Mouse (Mus musculus) inflammation-experienced regulatory T-cells, adult 6 months (primary cell): ENCODE measurements around the gene Phactr2. TPM values are rescaled to one million over a fixed set of nuclear protein-coding genes. Genes with fewer than 3 reads are reported as not detected.
A peak's percentile ranks its signal among the peaks of the same experiment; 100 is the strongest.

ENCODE experiments used
- ATAC-seq: one replicate; pipeline ENCODE4 v1.8.0; 2017
- polyA plus RNA-seq, 3 experiments: library from polyadenylated mRNA; unstranded; fragments of 100-300 nt; shearing (Covaris generic); gene quantifications; one replicate each; pipeline ENCODE4 v1.2.1; 2017

The Phactr2 gene
- polyA plus RNA-seq, 3 experiments from 2014 or later: 3.6 to 4.7 (median 3.9) TPM

- ATAC-seq: no peak
Measured at GRCm38 (mm10) chr10:13323806-13324411, 150.3 kb downstream of the Phactr2 start.

DNA sequence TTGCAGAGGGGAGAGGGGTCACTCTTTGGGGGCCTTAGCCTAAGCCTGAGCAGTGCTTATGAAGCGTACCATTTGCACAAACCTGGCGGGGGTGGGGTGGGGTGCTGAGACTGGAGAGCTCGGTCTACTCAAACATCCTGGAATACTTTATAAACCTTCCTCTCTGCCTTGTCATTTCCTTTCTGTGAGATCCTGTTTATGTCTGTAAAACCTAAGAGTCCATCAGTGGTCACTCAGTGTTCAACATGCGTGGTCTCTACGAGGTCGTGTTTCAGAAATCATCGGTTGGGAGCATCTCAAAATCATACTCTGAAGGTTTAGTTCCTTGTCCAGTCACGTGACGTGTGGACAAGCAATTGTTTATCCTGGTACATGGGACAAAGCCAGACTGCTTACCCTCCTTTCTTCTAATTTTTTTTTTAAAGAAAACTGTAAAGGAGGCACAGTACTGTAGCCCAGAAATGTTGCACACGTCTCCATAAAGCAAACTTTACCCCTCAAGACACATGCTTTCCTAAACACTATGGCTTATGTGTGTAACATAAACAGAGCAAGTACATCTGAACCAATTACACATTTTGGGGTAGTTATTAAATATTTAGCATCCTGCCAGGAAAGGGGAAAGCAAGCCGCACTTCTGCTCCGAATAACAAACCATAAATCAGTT is 150.9 kb downstream of the Phactr2 start:
- no peak for ATAC-seq

GRCm38 (mm10) chr10:13314999-13315398 is 159.2 kb downstream of the Phactr2 start:
- no peak for ATAC-seq

DNA sequence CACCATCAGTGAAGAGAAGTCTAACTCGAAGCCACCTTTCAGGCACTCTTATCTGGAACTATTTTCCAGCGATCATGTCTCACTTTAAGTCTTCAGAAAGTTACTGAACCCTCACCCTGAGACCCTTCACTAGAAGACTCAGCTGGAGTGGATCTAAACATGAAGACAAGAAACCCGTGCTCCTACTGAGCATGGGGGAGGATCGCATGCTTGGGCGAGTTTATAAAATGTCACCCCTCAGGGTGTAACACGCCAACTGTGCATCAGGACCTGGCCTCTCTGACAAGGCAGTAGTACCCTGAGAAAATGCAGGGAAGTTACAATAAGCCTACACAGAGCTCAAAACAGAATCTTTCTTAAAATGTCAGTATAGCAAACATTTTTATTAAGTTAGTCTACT is 161.6 kb downstream of the Phactr2 start:
- no peak for ATAC-seq

DNA sequence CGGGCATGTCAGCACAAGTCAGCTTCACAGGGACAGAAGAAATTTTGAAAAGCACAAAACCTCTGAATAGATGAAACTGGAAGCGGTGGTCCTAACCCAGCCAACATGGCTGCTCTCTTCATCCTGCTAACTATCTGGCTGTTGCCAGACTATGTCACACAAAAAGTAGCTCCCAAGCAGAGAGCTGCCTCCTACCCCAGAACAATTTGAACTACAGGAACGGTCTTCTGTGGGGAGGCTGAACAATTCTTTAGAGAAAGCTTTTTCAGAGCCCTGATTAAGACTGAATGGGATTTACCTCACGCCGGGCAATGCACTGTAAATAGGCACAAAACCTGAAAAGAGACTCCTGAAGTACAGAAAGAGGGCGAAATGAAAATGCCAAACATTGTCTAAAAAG is 162.6 kb downstream of the Phactr2 start:
- no peak for ATAC-seq

- no peak for ATAC-seq
Measured at GRCm38 (mm10) chr10:13310075-13310474, 164.1 kb downstream of the Phactr2 start.

GRCm38 (mm10) chr10:13304641-13305241 is 169.5 kb downstream of the Phactr2 start:
- ATAC-seq: peak; percentile 82

DNA sequence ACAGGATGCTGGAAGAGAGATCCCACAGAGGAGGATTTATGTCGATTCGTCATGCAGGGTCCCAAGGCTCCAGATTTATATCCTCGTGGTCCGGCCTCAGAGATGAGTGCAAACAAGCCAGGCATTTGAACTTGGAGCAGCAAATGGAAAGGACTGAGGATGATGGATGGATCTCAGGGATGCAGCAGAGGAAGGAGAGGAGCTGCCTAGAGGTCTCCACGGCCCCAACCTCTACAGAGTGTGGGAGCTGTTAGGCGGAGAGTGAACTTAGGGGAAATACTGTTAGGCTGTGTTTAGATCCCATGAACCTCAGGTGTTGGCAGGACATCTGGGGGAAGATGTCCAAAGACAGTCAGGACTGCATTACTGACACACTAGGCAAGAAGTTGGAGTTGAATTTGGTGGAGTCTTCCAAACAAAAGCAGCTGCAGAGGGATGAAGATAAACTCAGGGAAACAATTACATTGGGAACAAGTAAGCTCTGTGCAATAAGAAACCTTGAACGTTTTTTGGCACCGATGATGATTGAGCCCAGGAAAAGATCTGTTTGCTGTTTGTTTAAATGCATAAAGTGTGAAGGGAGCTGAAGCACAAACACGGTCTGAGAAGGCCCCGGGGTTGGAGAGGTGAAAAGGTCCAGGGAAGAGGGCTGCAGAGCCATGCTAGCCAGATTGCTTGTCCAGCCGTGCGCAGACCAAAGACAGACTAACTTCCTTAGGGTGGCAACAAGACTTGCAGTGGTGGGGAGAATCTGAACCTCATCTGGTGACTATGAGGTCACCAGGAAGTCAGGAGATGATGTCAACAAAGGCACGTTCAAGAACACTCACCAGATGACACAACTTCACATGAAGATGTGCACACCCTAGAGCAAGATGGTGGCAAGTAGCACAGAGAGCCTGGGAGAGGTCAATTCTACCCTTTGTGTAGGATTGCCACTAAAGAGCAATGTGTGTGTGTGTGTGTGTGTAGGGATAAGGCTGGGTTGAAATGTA is 170.6 kb downstream of the Phactr2 start:
- ATAC-seq: no peak

DNA sequence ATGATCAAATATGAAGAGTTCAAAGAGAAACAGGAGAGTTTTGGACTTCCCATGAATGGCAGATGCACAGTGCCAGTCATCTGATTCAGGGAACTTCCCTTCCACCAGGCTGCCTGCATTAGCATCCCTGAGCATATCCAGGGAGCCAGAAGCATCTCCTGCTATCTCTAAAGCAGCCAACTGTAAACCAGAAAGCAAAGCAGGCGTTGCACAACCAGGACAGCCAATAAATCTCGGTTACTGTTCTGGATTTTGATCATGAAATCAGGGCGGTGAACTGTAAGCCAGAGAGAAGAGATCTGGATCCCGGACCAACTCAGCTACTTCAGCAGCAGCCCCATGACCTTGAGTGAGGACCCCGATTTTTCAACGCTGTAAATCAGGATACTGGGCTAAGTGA is 173.6 kb downstream of the Phactr2 start:
- ATAC-seq: no peak

DNA sequence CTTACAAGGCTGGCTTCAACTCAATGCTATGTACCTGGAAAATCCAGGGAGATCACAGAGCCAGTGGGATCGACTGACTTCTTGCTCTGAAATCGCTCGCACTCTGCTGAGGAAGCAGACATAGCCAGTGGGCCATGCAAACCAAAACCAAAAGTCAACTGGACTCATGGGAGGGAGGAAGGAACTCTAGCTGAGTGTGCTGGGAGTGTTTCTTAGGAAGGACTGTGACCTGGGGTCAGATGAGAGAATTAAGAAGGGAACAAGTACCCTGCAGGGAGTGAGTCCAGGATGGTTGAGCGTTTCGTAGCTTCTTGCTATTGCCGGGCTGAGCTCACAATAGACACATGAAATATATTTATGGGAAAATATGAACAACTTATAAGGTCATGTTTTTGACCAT is 174.0 kb downstream of the Phactr2 start:
- ATAC-seq: no peak

GRCm38 (mm10) chr10:13294886-13295285 is 179.3 kb downstream of the Phactr2 start:
- ATAC-seq: no peak

DNA sequence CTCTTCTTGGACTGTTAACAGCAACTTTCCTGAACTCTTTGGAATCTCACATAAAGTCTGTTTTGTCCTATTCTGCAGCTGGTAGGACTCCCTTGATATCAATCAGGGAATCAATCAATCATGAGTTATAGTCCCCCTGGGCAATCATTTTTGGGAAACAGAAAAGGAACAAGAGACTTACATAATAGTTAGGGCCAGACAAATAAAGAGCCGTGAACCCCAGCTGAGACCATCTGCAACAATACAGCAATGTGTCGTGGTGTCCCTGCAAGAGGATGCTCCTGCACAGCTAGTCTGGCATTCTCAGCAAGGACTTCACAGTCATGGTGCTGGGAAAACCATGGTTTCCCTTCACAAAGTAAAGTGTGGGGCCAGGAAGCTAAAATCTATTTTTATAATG is 182.2 kb downstream of the Phactr2 start:
- no peak for ATAC-seq

GRCm38 (mm10) chr10:13289252-13289961 is 184.8 kb downstream of the Phactr2 start:
- no peak for ATAC-seq

DNA sequence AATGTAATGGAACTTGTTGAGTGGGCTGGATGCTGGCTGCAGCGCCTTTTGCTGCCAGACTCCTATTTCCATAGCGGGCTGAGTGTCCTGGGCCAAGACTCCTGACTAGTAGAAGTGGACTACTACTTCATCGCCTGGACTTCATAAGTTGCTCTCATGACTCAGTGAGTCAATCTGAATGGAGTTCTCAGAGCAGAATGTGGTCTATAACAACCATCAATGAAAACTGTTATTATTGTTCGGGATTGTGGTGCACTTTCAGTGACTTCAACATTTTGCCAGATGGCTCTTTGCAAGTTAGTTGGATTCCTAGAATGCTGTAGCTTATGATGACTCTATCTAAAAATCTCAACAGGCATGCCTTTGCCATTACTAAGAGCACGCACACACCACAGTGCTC is 185.9 kb downstream of the Phactr2 start:
- ATAC-seq: no peak

- no peak for ATAC-seq
Measured at GRCm38 (mm10) chr10:13283441-13283840, 190.8 kb downstream of the Phactr2 start.

DNA sequence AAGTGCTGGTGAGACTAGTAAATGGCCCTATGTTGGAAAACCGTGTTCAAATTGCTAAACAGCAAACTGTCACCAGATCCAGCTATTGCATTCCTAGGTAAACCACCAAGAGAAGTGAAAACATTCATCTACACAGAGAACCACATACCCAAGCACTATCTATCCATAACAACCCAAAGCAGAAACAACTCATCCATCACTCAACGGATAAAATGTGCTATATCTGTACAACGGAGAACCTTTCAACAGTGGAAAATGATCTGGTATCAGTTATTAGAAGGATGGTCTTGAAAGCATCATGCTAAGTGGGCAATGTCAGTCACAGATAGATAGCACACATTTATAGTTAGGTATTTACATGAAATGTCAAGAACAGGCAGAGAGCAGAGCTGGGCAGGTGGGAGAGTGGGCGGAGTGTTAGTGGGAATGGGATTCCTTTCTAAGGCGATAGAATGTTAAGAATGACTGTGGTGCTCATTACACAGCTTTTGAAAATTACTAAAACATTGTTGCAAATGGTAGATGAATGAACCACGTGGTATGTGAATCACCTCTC is 193.8 kb downstream of the Phactr2 start:
- no peak for ATAC-seq

- no peak for ATAC-seq
Measured at GRCm38 (mm10) chr10:13276298-13276697, 197.9 kb downstream of the Phactr2 start.

DNA sequence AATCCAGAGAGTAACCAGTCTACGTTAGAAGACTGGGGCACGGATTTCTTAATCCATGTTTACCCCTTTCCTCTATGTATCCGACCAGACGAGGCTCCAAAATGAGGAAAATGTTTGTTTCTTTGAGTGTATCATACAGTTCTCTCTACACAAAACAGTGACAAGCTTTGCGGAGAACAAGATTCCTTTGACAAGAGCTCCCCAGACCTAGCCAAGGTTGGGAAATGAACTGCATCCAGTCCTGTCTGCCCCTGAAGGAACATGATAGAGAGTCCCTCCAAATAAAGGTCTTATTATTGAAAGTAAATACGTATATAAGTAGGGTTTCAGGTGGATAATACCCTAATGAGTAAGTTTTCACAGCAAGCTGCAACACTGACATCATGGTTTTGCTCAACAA is 199.1 kb downstream of the Phactr2 start:
- no peak for ATAC-seq

DNA sequence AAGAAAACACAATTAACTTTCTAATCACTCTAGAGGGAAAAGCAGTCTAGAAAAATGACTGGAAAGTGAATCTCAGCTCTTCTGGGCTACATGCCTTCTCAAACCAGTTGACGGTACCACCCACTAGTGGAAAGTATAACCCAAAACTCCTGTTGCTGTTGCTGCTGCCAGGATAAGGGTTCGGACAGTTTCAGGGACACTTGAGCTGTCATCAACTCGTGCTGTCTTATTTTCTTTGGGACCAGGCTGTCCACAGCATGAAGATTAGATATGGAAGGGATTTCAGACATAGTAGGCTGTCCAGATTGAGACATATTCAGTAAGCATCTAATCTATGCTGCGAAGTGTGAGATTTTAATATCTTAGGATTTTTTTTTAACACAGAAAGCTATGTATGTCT is 199.5 kb downstream of the Phactr2 start:
- no peak for ATAC-seq

- ATAC-seq: no peak
Measured at GRCm38 (mm10) chr10:13273756-13274155, 200.5 kb downstream of the Phactr2 start.

- ATAC-seq: no peak
Measured at GRCm38 (mm10) chr10:13271716-13272115, 202.5 kb downstream of the Phactr2 start.

- ATAC-seq: no peak
Measured at GRCm38 (mm10) chr10:13271099-13271498, 203.1 kb downstream of the Phactr2 start.
